Mouse (Mus musculus) liver, adult 10 weeks (tissue): ENCODE measurements around the gene Ccdc110. TPM values are rescaled to one million over a fixed set of nuclear protein-coding genes. Genes with fewer than 3 reads are reported as not detected.

ENCODE experiments used
- polyA plus RNA-seq: library from polyadenylated mRNA; stranded (reverse); fragments of 350-450 nt; fragmentation: Illumina TruSeq; extraction: RNeasy Lipid Tissue Mini Kit (QIAGEN cat#74804); gene quantifications from one replicate; pipeline ENCODE4 v1.2.3, GENCODE M21; 2014; ENCODE audit warnings: low read depth, low replicate concordance

Gene Ccdc110
- not detected for polyA plus RNA-seq

DNA sequence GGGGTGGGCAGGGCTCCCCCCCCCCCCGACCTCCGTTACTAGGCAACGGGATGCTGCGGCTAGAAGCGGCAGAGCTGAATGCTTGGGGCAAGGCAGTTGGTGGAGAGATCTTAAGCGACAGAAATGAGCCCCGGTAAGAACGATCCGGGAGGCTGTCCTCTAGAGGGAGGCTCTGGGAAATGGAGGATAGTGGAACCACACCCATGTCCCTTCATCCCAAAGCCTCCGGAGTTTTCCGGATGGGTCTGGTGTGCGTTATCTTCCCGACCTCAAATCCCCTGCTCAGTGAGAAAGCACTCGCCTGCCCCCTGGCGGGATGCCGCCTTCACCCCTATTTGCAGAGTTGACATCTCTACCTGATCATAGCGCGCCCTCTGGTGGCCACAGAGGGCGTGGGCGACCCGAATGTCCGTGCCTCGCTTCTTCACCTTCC lies at the start of gene Ccdc110:
TSS of gene Ccdc110 (plus strand) at position 38 of the 433 bp plus-strand sequence.

GRCm38 (mm10) chr8:45885202-45885685 lies 49.2 kb upstream of the Ccdc110 start, which contains the start of gene Pdlim3:
TSS of gene Pdlim3 (plus strand) at chr8:45885461.

GRCm38 (mm10) chr8:45975126-45975836 lies 40.9 kb downstream of the Ccdc110 start, which contains the start of the genes 1700029J07Rik and Ufsp2:
TSS of gene 1700029J07Rik (minus strand) at chr8:45975252.
TSS of gene Ufsp2 (plus strand) at chr8:45975528.

Other genes starting within 250 kb of the Ccdc110 start
- gene Pdlim3, start 49.2 kb upstream of the Ccdc110 start, polyA plus RNA-seq = 0.56 TPM
- 1.6 TPM for gene 1700029J07Rik, start 40.6 kb downstream of the Ccdc110 start, polyA plus RNA-seq
- gene Ufsp2, start 40.9 kb downstream of the Ccdc110 start, polyA plus RNA-seq = 77.7 TPM
- 1.8 TPM for gene Lrp2bp, start 64.7 kb downstream of the Ccdc110 start, polyA plus RNA-seq
- gene Ankrd37, start 71.1 kb downstream of the Ccdc110 start, polyA plus RNA-seq = not detected
- 14.7 TPM for gene Cfap97, start 217.2 kb downstream of the Ccdc110 start, polyA plus RNA-seq
- gene Snx25, start 217.5 kb downstream of the Ccdc110 start, polyA plus RNA-seq = 9.1 TPM